Comparison of ENCODE assay signal across 14 mouse cellular contexts in the genomic region with DNA sequence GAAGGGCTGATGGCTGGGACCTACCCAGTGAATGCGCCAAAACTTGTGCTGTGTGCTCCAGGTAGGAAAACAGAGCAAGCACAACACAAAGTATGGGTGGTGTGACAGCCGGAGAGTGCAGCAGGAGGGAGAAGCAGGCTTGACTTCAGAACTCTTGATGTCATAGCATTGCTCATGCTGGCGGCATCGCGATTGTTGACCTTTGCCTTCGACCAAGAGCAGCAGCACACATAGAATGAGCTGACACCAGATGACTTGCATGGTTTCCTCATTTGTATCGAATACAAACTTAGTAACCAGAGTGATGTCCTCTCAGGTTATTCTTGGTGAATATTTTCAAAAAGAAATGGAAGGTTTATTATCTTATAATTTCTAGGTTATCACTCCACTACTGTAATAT.
"Had no signal": no experiment of that assay in that cellular context is flagged by ENCODE, and none has a peak within 500 bp of the region (broad histone marks: within the 10 kb centered on the region; RNA-seq: fewer than 3 reads in every experiment).

No protein-coding gene starts in this region.

- ATAC-seq: inflammation-experienced regulatory T-cells, adult 6 months had no signal

- H3K27ac ChIP-seq: kidney, embryonic 15.5 days; left cerebral cortex, adult 2 months; liver, embryonic 13.5 days; lung, embryonic 15.5 days had no signal

- H3K9me3 ChIP-seq: liver, embryonic 13.5 days; lung, embryonic 15.5 days had no signal

- DNase-seq: kidney, adult 11 months; kidney, adult 8-10 months; kidney, postnatal 10 days; kidney, postnatal 36 days; layer of hippocampus, postnatal 36 days; liver, embryonic 13.5 days; lung, postnatal 36 days; midbrain, embryonic 14.5 days; thymus, adult 18-20 months; thymus, postnatal 36 days had no signal

- H3K27me3 ChIP-seq: kidney, embryonic 15.5 days; liver, embryonic 13.5 days; lung, embryonic 15.5 days had no signal

- H3K36me3 ChIP-seq: kidney, embryonic 15.5 days; liver, embryonic 13.5 days; lung, embryonic 15.5 days had no signal

- H3K4me2 ChIP-seq: kidney, embryonic 15.5 days; liver, embryonic 13.5 days; lung, embryonic 15.5 days had no signal

- H3K4me3 ChIP-seq: kidney, embryonic 15.5 days; left cerebral cortex, adult 2 months; liver, embryonic 13.5 days; lung, embryonic 15.5 days had no signal

- H3K4me1 ChIP-seq: kidney, embryonic 15.5 days; liver, embryonic 13.5 days had no signal

- H3K9ac ChIP-seq: kidney, embryonic 15.5 days; liver, embryonic 13.5 days; lung, embryonic 15.5 days had no signal
